ENCODE assay signal across 29 mouse cellular contexts in the genomic region with DNA sequence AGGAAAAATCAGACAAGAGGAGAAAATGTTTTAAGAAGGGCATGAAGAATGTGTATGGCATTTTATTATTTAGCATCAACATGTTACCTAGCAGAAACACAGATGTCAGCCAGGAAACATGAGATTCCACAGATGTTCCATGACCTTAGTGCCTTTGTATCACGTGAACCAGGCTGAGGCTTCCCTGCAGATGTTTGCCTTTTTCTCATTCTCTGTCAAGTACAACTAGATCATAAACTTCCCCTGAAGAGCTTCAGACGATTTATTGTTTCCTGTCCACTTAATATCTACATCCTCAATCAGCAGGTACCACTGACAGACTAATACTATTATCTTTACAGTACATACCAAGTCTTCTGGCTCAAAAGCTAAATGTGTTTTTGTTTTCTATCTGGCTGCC.
DNase-seq lines count a peak whose midpoint lies in the region; ATAC-seq lines count a peak whose summit lies in the region.
"Had no signal": no experiment of that assay in that cellular context is flagged by ENCODE, and none has a peak within 500 bp of the region (broad histone marks: within the 10 kb centered on the region; RNA-seq: fewer than 3 reads in every experiment).

No protein-coding gene starts in this region.

- H3K4me2 ChIP-seq in embryonic facial prominence, embryonic 11.5 days (ENCODE audit: low read depth, low read length), result no peak overlapping the region
- H3K4me2 ChIP-seq in limb, embryonic 11.5 days (ENCODE audit: low read depth, severe bottlenecking), result no peak overlapping the region
- H3K4me2 ChIP-seq in embryonic facial prominence, embryonic 14.5 days (ENCODE audit: low read depth, low read length), result no peak overlapping the region
- H3K4me2 ChIP-seq: embryonic facial prominence, embryonic 12.5 days; forebrain, embryonic 15.5 days; heart, embryonic 12.5 days; hindbrain, embryonic 13.5 days; liver, embryonic 15.5 days; lung, embryonic 15.5 days; midbrain, embryonic 13.5 days; stomach, embryonic 15.5 days had no signal

- DNase-seq in embryonic facial prominence, embryonic 11.5 days (ENCODE audit: low spot score), result peak; percentile 25
- no peak for DNase-seq in embryonic facial prominence, embryonic 10.5 days (ENCODE audit: low spot score)
- no peak for DNase-seq in limb, embryonic 11.5 days (ENCODE audit: low spot score)
- no peak for DNase-seq in limb, embryonic 10.5 days (ENCODE audit: low spot score)
- peak; percentile 41 for DNase-seq in embryonic facial prominence, embryonic 14.5 days (ENCODE audit: low spot score)
- DNase-seq in mesoderm, embryonic 11.5 days (ENCODE audit: low read depth, low spot score), result peak; percentile 77
- no peak for DNase-seq in layer of hippocampus, adult 9-11 months
- DNase-seq: adrenal gland, adult 8-10 months; cerebellum, adult 8-10 months; cerebellum, postnatal 25 days; gastrocnemius, adult 2 months; gastrocnemius, postnatal 36 days; heart, adult 18-20 months; heart, postnatal 4 days; kidney, postnatal 36 days; right cerebral cortex, postnatal 25 days; thymus, postnatal 25 days had no signal

- no peak for ATAC-seq in embryonic facial prominence, embryonic 11.5 days (replicated peaks; ENCODE audit: insufficient number of reproducible peaks, low FRiP score, low TSS enrichment, low read depth)
- ATAC-seq in limb, embryonic 11.5 days (ENCODE audit: insufficient number of reproducible peaks, low FRiP score, low TSS enrichment, low read depth), result 0 out of 2 replicates have a peak, but pooled peaks have one; percentile 21
- no peak for ATAC-seq in embryonic facial prominence, embryonic 14.5 days (ENCODE audit: low read depth)
- ATAC-seq: forebrain, embryonic 15.5 days; intestine, postnatal 0 days; midbrain, embryonic 13.5 days had no signal

- H3K36me3 ChIP-seq in embryonic facial prominence, embryonic 11.5 days (replicated peaks; ENCODE audit: control insufficient read depth, insufficient read depth, low read depth, low read length), result no peaks in the 10 kb centered on the region
- H3K36me3 ChIP-seq in embryonic facial prominence, embryonic 10.5 days (replicated peaks), result no peaks in the 10 kb centered on the region
- H3K36me3 ChIP-seq in limb, embryonic 11.5 days (ENCODE audit: control insufficient read depth, insufficient read depth, low read length), result no peaks in the 10 kb centered on the region
- no peaks in the 10 kb centered on the region for H3K36me3 ChIP-seq in limb, embryonic 10.5 days
- H3K36me3 ChIP-seq in embryonic facial prominence, embryonic 14.5 days (ENCODE audit: control insufficient read depth, insufficient read depth, low read length), result no peaks in the 10 kb centered on the region
- H3K36me3 ChIP-seq: embryonic facial prominence, embryonic 12.5 days; forebrain, embryonic 10.5 days; forebrain, embryonic 15.5 days; G1E; heart, embryonic 12.5 days; hindbrain, embryonic 13.5 days; liver, embryonic 15.5 days; lung, embryonic 15.5 days; midbrain, embryonic 13.5 days; stomach, embryonic 15.5 days had no signal

- no peak overlapping the region for H3K9ac ChIP-seq in embryonic facial prominence, embryonic 11.5 days (replicated peaks; ENCODE audit: low read length)
- no peak overlapping the region for H3K9ac ChIP-seq in limb, embryonic 11.5 days (ENCODE audit: low read length)
- H3K9ac ChIP-seq in embryonic facial prominence, embryonic 14.5 days (ENCODE audit: low read depth, low read length), result no peak overlapping the region
- H3K9ac ChIP-seq: embryonic facial prominence, embryonic 12.5 days; forebrain, embryonic 15.5 days; heart, embryonic 12.5 days; hindbrain, embryonic 13.5 days; liver, embryonic 15.5 days; lung, embryonic 15.5 days; midbrain, embryonic 13.5 days; stomach, embryonic 15.5 days had no signal

- no peak overlapping the region for H3K4me3 ChIP-seq in embryonic facial prominence, embryonic 11.5 days (ENCODE audit: low read depth, low read length)
- no peak overlapping the region for H3K4me3 ChIP-seq in embryonic facial prominence, embryonic 10.5 days
- no peak overlapping the region for H3K4me3 ChIP-seq in limb, embryonic 11.5 days (ENCODE audit: low read depth, low read length)
- no peak overlapping the region for H3K4me3 ChIP-seq in limb, embryonic 10.5 days
- no peak overlapping the region for H3K4me3 ChIP-seq in embryonic facial prominence, embryonic 14.5 days (ENCODE audit: low read depth, low read length)
- H3K4me3 ChIP-seq: embryonic facial prominence, embryonic 12.5 days; forebrain, embryonic 10.5 days; forebrain, embryonic 15.5 days; gastrocnemius, adult 2 months; heart, embryonic 12.5 days; hindbrain, embryonic 13.5 days; layer of hippocampus, adult 2 months; liver, embryonic 15.5 days; lung, embryonic 15.5 days; midbrain, embryonic 13.5 days; stomach, embryonic 15.5 days had no signal

- no peaks in the 10 kb centered on the region for H3K27me3 ChIP-seq in embryonic facial prominence, embryonic 11.5 days (ENCODE audit: control insufficient read depth, insufficient read depth, low read length)
- no peaks in the 10 kb centered on the region for H3K27me3 ChIP-seq in embryonic facial prominence, embryonic 10.5 days (replicated peaks; ENCODE audit: low read depth, poor library complexity, severe bottlenecking)
- H3K27me3 ChIP-seq in limb, embryonic 11.5 days (ENCODE audit: control insufficient read depth, insufficient read depth, low read length), result no peaks in the 10 kb centered on the region
- H3K27me3 ChIP-seq in limb, embryonic 10.5 days (ENCODE audit: low read depth, poor library complexity, severe bottlenecking), result no peaks in the 10 kb centered on the region
- no peaks in the 10 kb centered on the region for H3K27me3 ChIP-seq in embryonic facial prominence, embryonic 14.5 days (replicated peaks; ENCODE audit: control insufficient read depth, insufficient read depth, low read length)
- H3K27me3 ChIP-seq: embryonic facial prominence, embryonic 12.5 days; forebrain, embryonic 15.5 days; heart, embryonic 12.5 days; hindbrain, embryonic 13.5 days; liver, embryonic 15.5 days; lung, embryonic 15.5 days; midbrain, embryonic 13.5 days; stomach, embryonic 15.5 days had no signal

- no peaks in the 10 kb centered on the region for H3K4me1 ChIP-seq in embryonic facial prominence, embryonic 11.5 days (ENCODE audit: control insufficient read depth, insufficient read depth, low read length)
- H3K4me1 ChIP-seq in embryonic facial prominence, embryonic 10.5 days, result 0 out of 2 replicates have a peak, but pooled peaks cover 2% of the 10 kb centered on the region
- H3K4me1 ChIP-seq in limb, embryonic 11.5 days (ENCODE audit: control insufficient read depth, insufficient read depth, low read length), result no peaks in the 10 kb centered on the region
- H3K4me1 ChIP-seq in limb, embryonic 10.5 days, result peaks cover 8% of the 10 kb centered on the region; the same call in 1 of the 2 replicates
- no peaks in the 10 kb centered on the region for H3K4me1 ChIP-seq in embryonic facial prominence, embryonic 14.5 days (ENCODE audit: control insufficient read depth, insufficient read depth, low read length)
- H3K4me1 ChIP-seq: embryonic facial prominence, embryonic 12.5 days; forebrain, embryonic 15.5 days; heart, embryonic 12.5 days; hindbrain, embryonic 13.5 days; liver, embryonic 15.5 days; lung, embryonic 15.5 days; midbrain, embryonic 13.5 days; stomach, embryonic 15.5 days had no signal

- no peak overlapping the region for H3K27ac ChIP-seq in embryonic facial prominence, embryonic 11.5 days (replicated peaks; ENCODE audit: low read depth, low read length)
- H3K27ac ChIP-seq in embryonic facial prominence, embryonic 10.5 days (replicated peaks), result no peak overlapping the region
- H3K27ac ChIP-seq in limb, embryonic 11.5 days (replicated peaks; ENCODE audit: low read depth, low read length), result no peak overlapping the region
- H3K27ac ChIP-seq in limb, embryonic 10.5 days, result no peak overlapping the region
- no peak overlapping the region for H3K27ac ChIP-seq in embryonic facial prominence, embryonic 14.5 days (replicated peaks; ENCODE audit: low read depth, low read length)
- H3K27ac ChIP-seq: embryonic facial prominence, embryonic 12.5 days; forebrain, embryonic 10.5 days; forebrain, embryonic 15.5 days; gastrocnemius, adult 2 months; hindbrain, embryonic 13.5 days; layer of hippocampus, adult 2 months; liver, embryonic 15.5 days; lung, embryonic 15.5 days; midbrain, embryonic 13.5 days; stomach, embryonic 15.5 days had no signal

- H3K9me3 ChIP-seq in embryonic facial prominence, embryonic 11.5 days (replicated peaks; ENCODE audit: control insufficient read depth, low read length), result no peaks in the 10 kb centered on the region
- no peaks in the 10 kb centered on the region for H3K9me3 ChIP-seq in embryonic facial prominence, embryonic 10.5 days
- no peaks in the 10 kb centered on the region for H3K9me3 ChIP-seq in limb, embryonic 11.5 days (ENCODE audit: control insufficient read depth, low read length)
- H3K9me3 ChIP-seq in limb, embryonic 10.5 days (replicated peaks), result no peaks in the 10 kb centered on the region
- no peaks in the 10 kb centered on the region for H3K9me3 ChIP-seq in embryonic facial prominence, embryonic 14.5 days (ENCODE audit: control insufficient read depth, low read length)
- H3K9me3 ChIP-seq: embryonic facial prominence, embryonic 12.5 days; forebrain, embryonic 10.5 days; forebrain, embryonic 15.5 days; G1E; heart, embryonic 12.5 days; hindbrain, embryonic 13.5 days; liver, embryonic 15.5 days; lung, embryonic 15.5 days; midbrain, embryonic 13.5 days; stomach, embryonic 15.5 days had no signal

- WGBS in embryonic facial prominence, embryonic 11.5 days, result 44% methylated on average over 2 of the region's 2 CpGs
- WGBS in embryonic facial prominence, embryonic 10.5 days, result 55% methylated on average over 2 of the region's 2 CpGs
- 30% methylated on average over 2 of the region's 2 CpGs for WGBS in limb, embryonic 11.5 days
- WGBS in limb, embryonic 10.5 days, result 39% methylated on average over 2 of the region's 2 CpGs
- 18% methylated on average over 2 of the region's 2 CpGs for WGBS in embryonic facial prominence, embryonic 14.5 days

Comparison
In these comparisons a context has a peak if more than half of its experiments do, and no peak if none do; other contexts are left out.
1. DNase-seq: peak in embryonic facial prominence, embryonic 11.5 days (single experiment), embryonic facial prominence, embryonic 14.5 days (single experiment) and mesoderm, embryonic 11.5 days (single experiment); none in embryonic facial prominence, embryonic 10.5 days (single experiment), limb, embryonic 11.5 days (single experiment), limb, embryonic 10.5 days (single experiment) and layer of hippocampus, adult 9-11 months (single experiment).